Mouse (Mus musculus) kidney, postnatal 10 days (tissue): ENCODE data around the gene F10.
"Not testable (repeated sequence)": the region's sequence is repeated elsewhere in the genome, so short reads cannot be mapped to it uniquely, and the experiment has no call there.

Source experiments
- DNase-seq: peaks from one replicate; pipeline ENCODE4 v3.0.0; 2021; ENCODE audit warnings: mixed read lengths

F10 gene

DNA sequence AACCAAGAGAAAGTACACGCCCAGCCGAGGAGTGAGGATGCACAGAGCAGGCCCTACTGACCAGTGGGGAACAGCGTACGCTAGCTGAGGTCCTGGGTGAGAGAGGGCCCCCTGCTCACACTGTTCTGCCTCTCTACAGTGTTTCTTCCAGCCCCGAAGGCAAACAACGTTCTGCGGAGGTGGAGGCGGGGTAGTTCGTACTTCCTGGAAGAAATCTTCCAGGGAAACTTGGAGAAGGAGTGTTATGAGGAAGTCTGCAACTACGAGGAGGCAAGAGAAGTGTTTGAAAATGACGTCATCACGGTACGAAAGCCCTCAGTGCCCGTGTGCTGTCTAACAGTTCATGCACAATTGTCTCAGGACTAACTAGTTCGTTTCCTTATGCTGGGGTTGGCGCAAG, 26.0 kb downstream of the F10 start:
- no peak for DNase-seq

DNA sequence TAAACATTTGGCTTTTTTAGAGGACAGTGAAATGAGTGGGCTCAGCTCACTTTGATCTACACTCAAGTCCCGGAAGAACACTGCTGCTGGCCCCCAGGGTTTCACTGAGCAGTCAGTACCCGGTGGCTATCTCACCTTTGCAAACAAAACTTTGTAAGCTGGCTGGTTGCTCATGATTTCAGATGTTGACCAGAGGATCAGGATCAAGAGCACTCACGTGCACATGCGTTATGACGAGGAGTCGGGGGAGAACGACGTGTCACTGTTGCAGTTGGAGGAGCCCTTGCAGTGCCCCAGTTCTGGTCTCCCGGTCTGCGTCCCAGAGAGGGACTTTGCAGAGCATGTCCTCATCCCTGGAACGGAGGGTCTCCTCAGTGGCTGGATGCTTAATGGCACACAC, 36.1 kb downstream of the F10 start:
- DNase-seq, result no peak

DNA sequence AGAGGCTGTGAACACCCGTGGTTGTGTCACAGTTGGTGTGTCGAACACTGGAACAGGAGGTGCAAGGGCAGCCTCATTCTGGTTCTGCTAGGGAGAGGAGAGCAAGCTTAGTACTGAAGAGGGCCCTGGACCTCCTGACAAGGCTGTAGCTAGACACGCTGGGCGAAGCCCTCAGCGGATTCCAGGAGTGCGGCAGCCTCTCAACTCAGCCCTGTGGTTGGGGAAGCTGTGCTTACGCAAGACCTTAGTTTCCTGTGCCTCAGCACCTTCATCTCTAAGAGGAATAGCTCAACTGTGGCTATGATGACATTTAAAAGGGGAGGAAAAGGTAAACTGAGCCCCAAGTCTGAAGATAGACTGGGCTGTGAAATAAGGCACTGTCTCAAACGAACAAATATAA, 37.9 kb downstream of the F10 start:
- no peak for DNase-seq

DNA sequence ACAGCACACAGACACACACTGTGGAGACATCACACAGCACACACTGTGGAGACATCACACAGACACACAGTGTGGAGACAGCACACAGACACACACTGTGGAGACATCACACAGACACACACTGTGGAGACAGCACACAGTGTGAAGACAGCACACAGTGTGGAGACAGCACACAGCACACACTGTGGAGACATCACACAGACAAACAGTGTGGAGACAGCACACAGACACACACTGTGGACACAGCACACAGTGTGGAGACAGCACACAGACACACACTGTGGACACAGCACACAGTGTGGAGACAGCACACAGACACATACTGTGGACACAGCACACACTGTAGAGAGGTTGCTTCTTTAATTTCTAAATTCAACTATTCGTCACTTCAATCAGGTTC, 38.5 kb downstream of the F10 start:
- DNase-seq, result not testable (repeated sequence)

DNA sequence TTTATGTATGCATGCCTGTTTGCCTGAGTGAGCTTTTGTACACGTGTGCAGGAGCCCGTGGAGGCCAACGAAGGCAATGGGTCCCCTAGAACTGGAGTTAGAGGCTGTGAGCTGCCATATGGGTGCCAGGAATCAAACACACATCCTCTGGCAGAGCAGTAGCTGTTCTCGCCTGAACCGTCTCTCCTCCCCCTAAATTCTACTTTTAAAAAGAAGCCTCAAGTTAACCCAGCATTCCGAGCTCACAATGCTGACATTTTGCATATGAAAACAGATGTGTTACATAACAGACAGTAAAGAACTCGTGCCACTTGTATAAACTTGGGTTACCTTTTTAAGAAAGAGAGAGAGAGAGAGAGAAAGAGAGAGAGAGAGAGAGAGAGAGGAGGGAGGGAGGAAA, 40.4 kb downstream of the F10 start:
- no peak for DNase-seq

DNA sequence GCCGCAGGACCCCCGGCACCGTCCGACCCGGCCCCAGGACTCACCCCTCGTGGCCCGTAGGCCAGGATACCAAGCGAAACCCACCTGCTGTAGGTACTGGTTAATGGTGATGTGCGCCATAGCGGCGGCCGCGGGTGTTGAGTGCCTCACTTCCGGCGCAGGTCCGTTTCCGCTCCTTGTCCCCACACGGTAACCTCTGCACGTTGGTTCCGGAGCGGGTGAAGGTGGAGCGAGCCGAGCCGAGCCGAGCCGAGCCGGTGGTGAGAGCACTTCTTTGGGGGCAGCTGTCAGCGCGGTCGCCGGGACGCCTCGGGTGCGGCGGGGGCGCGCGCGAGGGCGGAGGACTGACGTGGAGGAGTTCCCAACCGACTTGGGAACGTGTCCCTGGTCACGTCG, 67.6 kb downstream of the F10 start:
- peak; percentile 95 for DNase-seq

DNA sequence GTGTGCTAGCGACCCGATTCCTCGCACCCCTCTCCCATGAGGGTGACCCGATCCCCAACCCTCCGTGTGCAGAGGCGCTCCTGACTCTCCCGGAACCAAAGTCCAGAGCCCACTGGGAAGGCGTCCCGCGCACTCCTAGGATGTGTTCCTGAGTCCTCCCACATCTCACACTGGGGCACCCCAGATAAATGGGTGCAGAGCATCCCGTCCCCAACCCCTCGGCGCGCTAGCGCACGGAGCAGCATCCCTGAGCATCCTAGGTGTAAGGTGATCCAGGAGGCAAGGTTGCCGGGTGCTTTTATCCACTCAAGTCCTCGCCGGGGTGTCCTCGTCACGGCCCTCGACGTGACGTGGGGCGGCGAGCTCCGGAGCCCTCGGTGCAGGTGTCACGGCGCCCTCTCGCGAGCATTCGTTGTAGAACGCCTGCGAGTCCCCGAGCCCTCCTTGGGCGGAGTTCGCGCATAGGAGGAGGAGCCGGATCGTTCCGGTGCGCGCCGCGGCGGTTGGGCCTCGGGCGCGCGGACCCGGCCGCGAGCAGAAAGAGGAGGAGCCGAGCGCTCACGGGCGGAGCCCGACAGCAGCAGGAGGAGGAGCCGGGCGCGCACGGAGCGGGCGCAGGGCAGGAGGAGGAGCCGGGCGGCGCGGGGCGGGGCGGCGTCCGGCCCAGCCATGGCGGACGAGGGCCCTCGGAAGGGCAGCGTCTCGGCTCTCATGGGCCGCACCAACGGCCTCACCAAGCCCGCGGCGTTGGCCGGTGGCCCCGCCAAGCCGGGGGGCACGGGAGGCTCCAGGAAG, 68.2 kb downstream of the F10 start, which contains the start of the genes Pcid2 and Cul4a:
TSS of gene Pcid2 (minus strand) at position 373 of the 795 bp plus-strand sequence.
TSS of gene Cul4a (plus strand) at position 535 of the 795 bp plus-strand sequence.
- peak; percentile 98 for DNase-seq

DNA sequence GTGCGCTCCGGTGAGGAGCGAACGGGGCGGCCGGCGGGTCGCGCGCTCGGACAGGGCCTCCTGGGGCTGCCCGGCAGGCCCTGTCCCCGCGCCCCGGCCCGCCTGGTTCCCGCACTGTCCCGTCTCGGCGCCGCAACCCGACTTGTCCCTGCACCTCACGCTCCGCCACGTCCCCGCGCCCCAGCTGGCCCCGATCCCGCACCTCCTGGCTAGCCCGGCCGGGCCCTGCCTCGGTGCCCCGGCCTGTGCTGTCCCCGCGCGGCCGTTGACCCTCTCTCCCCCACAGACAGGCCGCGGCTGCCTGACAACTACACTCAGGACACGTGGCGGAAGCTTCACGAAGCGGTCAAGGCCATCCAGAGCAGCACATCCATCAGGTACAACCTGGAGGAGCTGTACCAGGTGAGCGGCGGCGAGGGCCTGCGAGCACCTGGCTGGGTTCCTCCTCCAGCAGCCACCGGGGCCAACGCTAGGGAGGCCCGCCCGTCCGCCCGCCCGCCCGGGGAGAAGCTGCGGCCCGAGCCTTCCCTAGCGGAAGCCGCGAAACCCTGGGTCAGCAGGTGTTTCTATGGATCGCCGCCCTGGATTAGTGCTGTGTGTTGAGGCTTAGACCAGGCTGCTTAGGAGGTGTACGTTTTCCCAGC, 68.9 kb downstream of the F10 start:
- DNase-seq, result peak; percentile 59
